Mouse (Mus musculus) cerebellum, adult 2 months (tissue): ENCODE measurements at regions not wholly inside any gene's neighbourhood (a gene's known extent, or its start where the extent isn't known, plus 50 kb on each side); places are given as distances from the start of the nearest gene placed in this dataset.

Experiments used
- CTCF ChIP-seq: fragments of 200-500 bp; IDR thresholded peaks from 2 replicates; pipeline ENCODE4 v1.5.1; 2011; ENCODE audit warnings: low read depth, mild to moderate bottlenecking, control low read depth, low read length, moderate library complexity, borderline replicate concordance; ENCODE audit not compliant: insufficient read depth
- POLR2A ChIP-seq: fragments of 200-500 bp; IDR thresholded peaks from 2 replicates; pipeline ENCODE4 v1.6.1; 2011; ENCODE audit warnings: low read length, control low read depth, borderline replicate concordance; ENCODE audit not compliant: insufficient read depth

DNA sequence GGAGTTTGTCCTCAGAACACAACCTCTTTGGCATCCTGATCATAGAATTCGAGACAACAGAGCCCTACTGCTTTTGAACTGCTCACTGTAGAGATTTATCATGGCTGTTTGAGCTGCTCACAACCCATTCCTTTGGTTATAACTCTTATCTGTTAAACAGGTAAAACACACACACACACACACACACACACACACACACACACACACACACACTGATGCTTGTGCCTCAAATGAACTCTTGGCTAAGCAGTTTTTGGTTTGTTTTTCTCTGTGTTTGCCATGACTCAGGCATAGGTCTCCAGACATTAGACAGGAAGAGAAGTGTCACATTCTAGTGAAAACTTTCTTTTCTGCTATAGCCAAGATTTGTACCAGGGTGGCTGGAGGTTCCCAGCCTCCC, 60.8 kb upstream of the 1700020N01Rik start:
- TF ChIP-seq POLR2A: no peak
- no peak for TF ChIP-seq CTCF
